Mouse (Mus musculus): ENCODE results near the gene Olfr640. TPM values are rescaled to one million over a fixed set of nuclear protein-coding genes. Genes with fewer than 3 reads are reported as not detected.

The Olfr640 gene
- not detected in 2 replicates for total RNA-seq (2012; rRNA removed)
- total RNA-seq (2014; rRNA removed), result not detected in 2 replicates
- not detected in 2 replicates for polyA plus RNA-seq (2012; ENCODE audit: insufficient read length, low read depth)

GRCm38 (mm10) chr7:104025473-104025872 is at the start of gene Olfr640:
TSS of gene Olfr640 (minus strand) at chr7:104025573.
- DNase-seq (ENCODE audit: extremely low read depth), result no peak
- dilution Hi-C loops (cut with MboI; ENCODE audit: extremely low pct_ligation_motif_present, extremely low pct_unique_long_range_greater_than_20kb, low sequenced_read_pairs), result no loop called here
- no peaks in the 10 kb centered on the region for H3K9me3 ChIP-seq (replicated peaks; ENCODE audit: low read length)
- TF ChIP-seq ZMIZ1 (IDR thresholded peaks at IDR 0.05; ENCODE audit: low read depth, low read length) (no peak), POLR2A (IDR thresholded peaks at IDR 0.05; ENCODE audit: low read depth, low read length) (no peak), MYC (IDR thresholded peaks at IDR 0.05; ENCODE audit: low read depth, low read length) (no peak), GABPA (IDR thresholded peaks at IDR 0.05; ENCODE audit: insufficient replicate concordance, low read depth, low read length) (no peak), MXI1 (IDR thresholded peaks at IDR 0.05; ENCODE audit: low read depth, low read length) (no peak), USF1 (IDR thresholded peaks at IDR 0.05; ENCODE audit: low read depth, low read length) (no peak), TCF12 (IDR thresholded peaks at IDR 0.05; ENCODE audit: low read depth, low read length) (no peak), EP300 (IDR thresholded peaks at IDR 0.05; ENCODE audit: low read length) (no peak), ZC3H11A (IDR thresholded peaks at IDR 0.05; ENCODE audit: low read depth, low read length) (no peak), ETS1 (conservative IDR thresholded peaks at IDR 0.05; ENCODE audit: low read depth, low read length) (no peak), CHD1 (IDR thresholded peaks at IDR 0.05; ENCODE audit: low read depth, low read length) (no peak), HCFC1 (IDR thresholded peaks at IDR 0.05; ENCODE audit: low read depth, low read length) (no peak), SMC3 (IDR thresholded peaks at IDR 0.05; ENCODE audit: low read depth, low read length) (no peak), RAD21 (IDR thresholded peaks at IDR 0.05; ENCODE audit: low read depth, low read length) (no peak)
- H3K79me2 ChIP-seq (replicated peaks; ENCODE audit: control insufficient read depth, extremely low read depth, insufficient read depth, poor library complexity, severe bottlenecking), result no peaks in the 10 kb centered on the region
- no peak within 1 kb of the TSS for H3K9ac ChIP-seq (ENCODE audit: insufficient read depth, low read depth)
- H3K27ac ChIP-seq (ENCODE audit: insufficient read depth, low read depth), result no peak within 1 kb of the TSS
- no peaks in the 10 kb centered on the region for H3K36me3 ChIP-seq (replicated peaks in 1 of 2; ENCODE audit: control insufficient read depth in 1 of 2, insufficient read depth in 1 of 2, low read length in 1 of 2)
- no peaks in the 10 kb centered on the region for H3K4me1 ChIP-seq (ENCODE audit: control insufficient read depth in 1 of 2, insufficient read depth in 2 of 2)
- H3K4me3 ChIP-seq (replicated peaks in 1 of 3; ENCODE audit: low read depth in 2 of 3, low read length in 2 of 3, poor library complexity in 1 of 3), result no peak within 1 kb of the TSS
- peaks cover 1% of the 10 kb centered on the region for H3K27me3 ChIP-seq (replicated peaks)
- in situ Hi-C loops (cut with MboI; ENCODE audit: low pct_ligation_motif_present, low pct_unique_long_range_greater_than_20kb, low sequenced_read_pairs), result no loop called here
- no peak within 1 kb of the TSS for H3K4me2 ChIP-seq (ENCODE audit: insufficient read depth, low read depth, poor library complexity, severe bottlenecking)

- Histone ChIP-seq H3K4me3 (replicated peaks in 1 of 3; ENCODE audit: low read depth in 2 of 3, low read length in 2 of 3, poor library complexity in 1 of 3) (no peak within 1 kb of the TSS), H3K27ac (ENCODE audit: insufficient read depth, low read depth) (no peak within 1 kb of the TSS), H3K9me3 (replicated peaks; ENCODE audit: low read length) (no peaks in the 10 kb centered on the region), H3K4me2 (ENCODE audit: insufficient read depth, low read depth, poor library complexity, severe bottlenecking) (no peak within 1 kb of the TSS), H3K79me2 (replicated peaks; ENCODE audit: control insufficient read depth, extremely low read depth, insufficient read depth, poor library complexity, severe bottlenecking) (no peaks in the 10 kb centered on the region), H3K27me3 (replicated peaks) (no peaks in the 10 kb centered on the region), H3K36me3 (replicated peaks in 1 of 2; ENCODE audit: control insufficient read depth in 1 of 2, insufficient read depth in 1 of 2, low read length in 1 of 2) (no peaks in the 10 kb centered on the region), H3K4me1 (ENCODE audit: control insufficient read depth in 1 of 2, insufficient read depth in 2 of 2) (peaks cover 0 to 6% of the 10 kb centered on the region in 2 experiments; a peak in 2 of 4 replicates), H3K9ac (ENCODE audit: insufficient read depth, low read depth) (no peak within 1 kb of the TSS)
- in situ Hi-C loops (cut with MboI; ENCODE audit: low pct_ligation_motif_present, low pct_unique_long_range_greater_than_20kb, low sequenced_read_pairs) (no loop called here), dilution Hi-C loops (cut with MboI; ENCODE audit: extremely low pct_ligation_motif_present, extremely low pct_unique_long_range_greater_than_20kb, low sequenced_read_pairs) (no loop called here)
- DNase-seq (ENCODE audit: extremely low read depth), result peak; percentile 6
- no peak for TF ChIP-seq HCFC1 (IDR thresholded peaks at IDR 0.05; ENCODE audit: low read depth, low read length)
- no peak for TF ChIP-seq MEF2A (IDR thresholded peaks at IDR 0.05; ENCODE audit: borderline replicate concordance, low read depth, low read length)
- no peak for TF ChIP-seq MXI1 (IDR thresholded peaks at IDR 0.05; ENCODE audit: low read depth, low read length)
- TF ChIP-seq ZKSCAN1 (IDR thresholded peaks at IDR 0.05; ENCODE audit: borderline replicate concordance, low read depth, low read length), result no peak
- no peak for TF ChIP-seq BHLHE40 (IDR thresholded peaks at IDR 0.05; ENCODE audit: low read depth, low read length)
- no peak for TF ChIP-seq SIN3A (IDR thresholded peaks at IDR 0.05; ENCODE audit: low read length)
- no peak for TF ChIP-seq UBTF (IDR thresholded peaks at IDR 0.05; ENCODE audit: low read depth, low read length)
- no peak for TF ChIP-seq MAZ (IDR thresholded peaks at IDR 0.05; ENCODE audit: low read depth, low read length)
Measured at GRCm38 (mm10) chr7:104071769-104072168, 46.4 kb upstream of the Olfr640 start, which contains the start of gene Olfr644. TSS of gene Olfr644 (minus strand) at chr7:104071869.
